In genomic region chr10:127590831-127591451, GRCm38 (mm10) we compare ENCODE assay signal across 9 mouse cellular contexts. TPM values are rescaled to one million over a fixed set of nuclear protein-coding genes. Genes with fewer than 3 reads are reported as not detected.
DNase-seq lines count a peak whose midpoint lies in the region; ATAC-seq and TF ChIP-seq lines count a peak whose summit lies in the region.
"Had no signal": no experiment of that assay in that cellular context is flagged by ENCODE, and none has a peak within 500 bp of the region (broad histone marks: within the 10 kb centered on the region; RNA-seq: fewer than 3 reads in every experiment).

No protein-coding gene starts in this region.

- H3K9ac ChIP-seq in heart, embryonic 11.5 days (ENCODE audit: low read depth, low read length), result 0 out of 2 replicates have a peak overlapping the region, but pooled peaks have one; percentile 29
- no peak overlapping the region for H3K9ac ChIP-seq in lung, embryonic 14.5 days
- no peak overlapping the region for H3K9ac ChIP-seq in liver, postnatal 0 days (replicated peaks)
- H3K9ac ChIP-seq in midbrain, embryonic 11.5 days (ENCODE audit: low read length), result no peak overlapping the region

- H3K4me3 ChIP-seq in heart, embryonic 11.5 days (ENCODE audit: low read depth, low read length), result no peak overlapping the region
- H3K4me3 ChIP-seq in lung, embryonic 14.5 days (ENCODE audit: low read depth, low read length), result no peak overlapping the region
- H3K4me3 ChIP-seq in embryonic facial prominence, embryonic 10.5 days, result no peak overlapping the region
- no peak overlapping the region for H3K4me3 ChIP-seq in liver, postnatal 0 days (ENCODE audit: low read depth, low read length)
- H3K4me3 ChIP-seq in midbrain, embryonic 11.5 days (ENCODE audit: low read depth, low read length), result no peak overlapping the region

- no peaks in the 10 kb centered on the region for H3K9me3 ChIP-seq in heart, embryonic 11.5 days (replicated peaks; ENCODE audit: control insufficient read depth, low read length)
- H3K9me3 ChIP-seq in lung, embryonic 14.5 days (ENCODE audit: low read depth, low read length), result no peaks in the 10 kb centered on the region
- no peaks in the 10 kb centered on the region for H3K9me3 ChIP-seq in embryonic facial prominence, embryonic 10.5 days
- no peaks in the 10 kb centered on the region for H3K9me3 ChIP-seq in liver, postnatal 0 days (ENCODE audit: low read length)
- no peaks in the 10 kb centered on the region for H3K9me3 ChIP-seq in midbrain, embryonic 11.5 days (ENCODE audit: control insufficient read depth, low read length)

- DNase-seq in heart, adult 8-10 months (ENCODE audit: low spot score), result no peak
- DNase-seq in lung, embryonic 14.5 days, result no peak
- DNase-seq in lung, postnatal 36 days, result no peak
- DNase-seq in embryonic facial prominence, embryonic 10.5 days (ENCODE audit: low spot score), result no peak
- DNase-seq in liver, postnatal 0 days, result no peak
- DNase-seq in gastrocnemius, postnatal 4 days (ENCODE audit: low spot score in 2 of 2), result no peak
- no peak for DNase-seq in midbrain, embryonic 11.5 days (ENCODE audit: low spot score, missing footprints)
- DNase-seq: cerebellum, postnatal 14 days had no signal

- no peaks in the 10 kb centered on the region for H3K27me3 ChIP-seq in heart, embryonic 11.5 days (ENCODE audit: control insufficient read depth, insufficient read depth, low read length)
- no peaks in the 10 kb centered on the region for H3K27me3 ChIP-seq in lung, embryonic 14.5 days (ENCODE audit: insufficient read depth, low read length)
- H3K27me3 ChIP-seq in embryonic facial prominence, embryonic 10.5 days (replicated peaks; ENCODE audit: low read depth, poor library complexity, severe bottlenecking), result no peaks in the 10 kb centered on the region
- no peaks in the 10 kb centered on the region for H3K27me3 ChIP-seq in liver, postnatal 0 days (ENCODE audit: insufficient read depth, low read length)
- H3K27me3 ChIP-seq in midbrain, embryonic 11.5 days (ENCODE audit: control insufficient read depth, insufficient read depth, low read length), result no peaks in the 10 kb centered on the region

- TF ChIP-seq CTCF in lung, embryonic 14.5 days (IDR thresholded peaks at IDR 0.05; ENCODE audit: low read depth), result no peak
- TF ChIP-seq CTCF in liver, postnatal 0 days (IDR thresholded peaks at IDR 0.05; ENCODE audit: low read depth), result no peak

- 77% methylated on average over 7 of the region's 7 CpGs for WGBS in heart, embryonic 11.5 days (ENCODE audit: insufficient replicate concordance)
- 69% methylated on average over 7 of the region's 7 CpGs for WGBS in lung, embryonic 14.5 days
- WGBS in embryonic facial prominence, embryonic 10.5 days, result 85% methylated on average over 7 of the region's 7 CpGs
- WGBS in liver, postnatal 0 days (ENCODE audit: insufficient replicate concordance), result 59% methylated on average over 7 of the region's 7 CpGs
- 88% methylated on average over 7 of the region's 7 CpGs for WGBS in midbrain, embryonic 11.5 days

- no peak for ATAC-seq in heart, embryonic 11.5 days (replicated peaks; ENCODE audit: insufficient number of reproducible peaks, low FRiP score, low TSS enrichment)
- ATAC-seq in lung, embryonic 14.5 days (ENCODE audit: insufficient read depth), result no peak
- ATAC-seq in liver, postnatal 0 days, result peak; percentile 53
- ATAC-seq in midbrain, embryonic 11.5 days (ENCODE audit: low FRiP score), result no peak

- peaks cover 37% of the 10 kb centered on the region for H3K4me1 ChIP-seq in heart, embryonic 11.5 days (ENCODE audit: control insufficient read depth, insufficient read depth, low read length)
- peaks cover 16% of the 10 kb centered on the region for H3K4me1 ChIP-seq in lung, embryonic 14.5 days (ENCODE audit: insufficient read depth)
- peaks cover 15% of the 10 kb centered on the region for H3K4me1 ChIP-seq in embryonic facial prominence, embryonic 10.5 days
- H3K4me1 ChIP-seq in liver, postnatal 0 days (ENCODE audit: insufficient read depth), result peaks cover 23% of the 10 kb centered on the region
- H3K4me1 ChIP-seq in midbrain, embryonic 11.5 days (ENCODE audit: control insufficient read depth, insufficient read depth, low read length), result no peaks in the 10 kb centered on the region

- H3K4me2 ChIP-seq in heart, embryonic 11.5 days, result no peak overlapping the region
- H3K4me2 ChIP-seq in lung, embryonic 14.5 days, result no peak overlapping the region
- H3K4me2 ChIP-seq in liver, postnatal 0 days (ENCODE audit: low read depth, low read length), result no peak overlapping the region
- no peak overlapping the region for H3K4me2 ChIP-seq in midbrain, embryonic 11.5 days

- 0 out of 2 replicates have a peak overlapping the region, but pooled peaks have one; percentile 25 for H3K27ac ChIP-seq in heart, embryonic 11.5 days (ENCODE audit: low read depth, low read length)
- peak overlapping the region; percentile 56; the same call in 1 of the 2 replicates for H3K27ac ChIP-seq in lung, embryonic 14.5 days (ENCODE audit: low read depth)
- H3K27ac ChIP-seq in embryonic facial prominence, embryonic 10.5 days (replicated peaks), result 0 out of 2 replicates have a peak overlapping the region, but pooled peaks have one; percentile 49
- peak overlapping the region; percentile 66; the same call in 1 of the 2 replicates for H3K27ac ChIP-seq in liver, postnatal 0 days (ENCODE audit: low read depth)
- H3K27ac ChIP-seq in midbrain, embryonic 11.5 days (ENCODE audit: low read depth, low read length), result no peak overlapping the region

- no peak for TF ChIP-seq EP300 in liver, postnatal 0 days (IDR thresholded peaks at IDR 0.05; ENCODE audit: low read depth)

- peaks cover 17% of the 10 kb centered on the region for H3K36me3 ChIP-seq in heart, embryonic 11.5 days (ENCODE audit: control insufficient read depth, insufficient read depth, low read length)
- H3K36me3 ChIP-seq in lung, embryonic 14.5 days (ENCODE audit: insufficient read depth), result peaks cover 75% of the 10 kb centered on the region
- H3K36me3 ChIP-seq in embryonic facial prominence, embryonic 10.5 days (replicated peaks), result peaks cover 97% of the 10 kb centered on the region
- H3K36me3 ChIP-seq in liver, postnatal 0 days (replicated peaks; ENCODE audit: insufficient read depth, low read length), result peaks cover 52% of the 10 kb centered on the region
- peaks cover 36% of the 10 kb centered on the region for H3K36me3 ChIP-seq in midbrain, embryonic 11.5 days (ENCODE audit: control insufficient read depth, insufficient read depth, low read length)

RNA-seq across cellular contexts. Expression of gene Lrp1, which starts 30.0 kb away (rescaled TPM):
- 32.8 and 34.6 TPM in 2 replicates for polyA plus RNA-seq in heart, embryonic 11.5 days (2014; fragmentation: Nextera tagmentation; extraction: Ambion mirVana)
- total RNA-seq in heart, adult 8-10 months (2022), result 10 to 100 TPM; 64.0 to 88.9 (median 74.0) TPM
- 68.7 and 73.0 TPM in 2 replicates for polyA plus RNA-seq in lung, embryonic 14.5 days (2014; fragmentation: Nextera tagmentation; extraction: Ambion mirVana)
- polyA plus RNA-seq in embryonic facial prominence, embryonic 10.5 days (2016; fragmentation: Nextera tagmentation; extraction: Ambion mirVana), result 66.6 and 70.6 TPM in 2 replicates
- polyA plus RNA-seq in liver, postnatal 0 days (2015; fragmentation: Nextera tagmentation; extraction: Ambion mirVana), result 44.7 and 49.2 TPM in 2 replicates
- 100 to 1,000 TPM; 184 to 193 TPM for total RNA-seq in gastrocnemius, postnatal 4 days (2021)
- polyA plus RNA-seq in midbrain, embryonic 11.5 days (2014; fragmentation: Nextera tagmentation; extraction: Ambion mirVana), result 52.2 and 58.8 TPM in 2 replicates

RNA-seq across cellular contexts. Expression of gene Stat6, which starts 51.8 kb away (rescaled TPM):
- 21.0 and 27.1 TPM in 2 replicates for polyA plus RNA-seq in heart, embryonic 11.5 days (2014; fragmentation: Nextera tagmentation; extraction: Ambion mirVana)
- 10 to 100 TPM; 38.4 to 43.7 (median 43.2) TPM for total RNA-seq in heart, adult 8-10 months (2022)
- polyA plus RNA-seq in lung, embryonic 14.5 days (2014; fragmentation: Nextera tagmentation; extraction: Ambion mirVana), result 27.8 and 28.1 TPM in 2 replicates
- 10.4 and 11.5 TPM in 2 replicates for polyA plus RNA-seq in embryonic facial prominence, embryonic 10.5 days (2016; fragmentation: Nextera tagmentation; extraction: Ambion mirVana)
- polyA plus RNA-seq in liver, postnatal 0 days (2015; fragmentation: Nextera tagmentation; extraction: Ambion mirVana), result 11.3 and 13.0 TPM in 2 replicates
- 10 to 100 TPM; 25.9 to 27.0 TPM for total RNA-seq in gastrocnemius, postnatal 4 days (2021)
- 5.7 and 6.9 TPM in 2 replicates for polyA plus RNA-seq in midbrain, embryonic 11.5 days (2014; fragmentation: Nextera tagmentation; extraction: Ambion mirVana)

RNA-seq across cellular contexts. Expression of gene Nxph4, which starts 56.6 kb away (rescaled TPM):
- 0.21 and 0.33 TPM in 2 replicates for polyA plus RNA-seq in heart, embryonic 11.5 days (2014; fragmentation: Nextera tagmentation; extraction: Ambion mirVana)
- total RNA-seq in heart, adult 8-10 months (2022), result under 1 TPM; 0.22 to 0.66 (median 0.50) TPM
- 0.14 and 0.22 TPM in 2 replicates for polyA plus RNA-seq in lung, embryonic 14.5 days (2014; fragmentation: Nextera tagmentation; extraction: Ambion mirVana)
- polyA plus RNA-seq in embryonic facial prominence, embryonic 10.5 days (2016; fragmentation: Nextera tagmentation; extraction: Ambion mirVana), result 5.2 and 9.7 TPM in 2 replicates
- polyA plus RNA-seq in liver, postnatal 0 days (2015; fragmentation: Nextera tagmentation; extraction: Ambion mirVana), result not detected in 2 replicates
- 1 to 10 TPM; 1.9 to 2.2 TPM for total RNA-seq in gastrocnemius, postnatal 4 days (2021)
- 19.5 and 23.6 TPM in 2 replicates for polyA plus RNA-seq in midbrain, embryonic 11.5 days (2014; fragmentation: Nextera tagmentation; extraction: Ambion mirVana)
